Mouse (Mus musculus): ENCODE data around the gene Clk2.

Clk2 gene

GRCm38 (mm10) chr3:89226361-89226760, 61.8 kb downstream of the Clk2 start:
- no peak for DNase-seq
